Mouse (Mus musculus): ENCODE results near the gene Olfr617.

- TF ChIP-seq CTCF (IDR thresholded peaks at IDR 0.05): no peak
- no peak for TF ChIP-seq EP300 (IDR thresholded peaks at IDR 0.05)
Observed at GRCm38 (mm10) chr7:103547774-103548173, 25.1 kb upstream of the Olfr617 start, which contains the start of gene Olfr613.
